Mouse (Mus musculus): ENCODE measurements at regions not wholly inside any gene's neighbourhood (a gene's known extent, or its start where the extent isn't known, plus 50 kb on each side); places are given as distances from the start of the nearest gene placed in this dataset.

- Histone ChIP-seq H3K4me2 (ENCODE audit: low read depth, low read length) (no peak overlapping the region), H3K27me3 (ENCODE audit: control insufficient read depth, insufficient read depth, low read length) (no peaks in the 10 kb centered on the region), H3K4me3 (ENCODE audit: low read depth, low read length) (no peak overlapping the region), H3K36me3 (replicated peaks; ENCODE audit: control insufficient read depth, insufficient read depth, low read depth, low read length) (no peaks in the 10 kb centered on the region), H3K4me1 (ENCODE audit: control insufficient read depth, insufficient read depth, low read length) (no peaks in the 10 kb centered on the region), H3K9me3 (replicated peaks; ENCODE audit: control insufficient read depth, low read length) (no peaks in the 10 kb centered on the region), H3K9ac (replicated peaks; ENCODE audit: low read length) (no peak overlapping the region), H3K27ac (replicated peaks; ENCODE audit: low read depth, low read length) (no peak overlapping the region)
- WGBS = 93% methylated on average over 1 of the region's 1 CpGs
- ATAC-seq (replicated peaks; ENCODE audit: insufficient number of reproducible peaks, low FRiP score, low TSS enrichment, low read depth) (no peak), DNase-seq (ENCODE audit: low spot score) (no peak)
These were observed 122.1 kb downstream of the Trim42 start for GRCm38 (mm10) chr9:97247621-97248020.

- H3K9ac ChIP-seq (replicated peaks; ENCODE audit: low read length) = no peak overlapping the region
- ATAC-seq (replicated peaks; ENCODE audit: insufficient number of reproducible peaks, low FRiP score, low TSS enrichment, low read depth) = no peak
- no peaks in the 10 kb centered on the region for H3K9me3 ChIP-seq (replicated peaks; ENCODE audit: control insufficient read depth, low read length)
- no peaks in the 10 kb centered on the region for H3K4me1 ChIP-seq (ENCODE audit: control insufficient read depth, insufficient read depth, low read length)
- H3K4me2 ChIP-seq (ENCODE audit: low read depth, low read length) = no peak overlapping the region
- H3K36me3 ChIP-seq (replicated peaks; ENCODE audit: control insufficient read depth, insufficient read depth, low read depth, low read length) = no peaks in the 10 kb centered on the region
- no peak for DNase-seq (ENCODE audit: low spot score)
- WGBS = 85% methylated on average over 5 of the region's 5 CpGs
- no peaks in the 10 kb centered on the region for H3K27me3 ChIP-seq (ENCODE audit: control insufficient read depth, insufficient read depth, low read length)
- H3K27ac ChIP-seq (replicated peaks; ENCODE audit: low read depth, low read length) = no peak overlapping the region
- no peak overlapping the region for H3K4me3 ChIP-seq (ENCODE audit: low read depth, low read length)
These were observed 115.1 kb upstream of the Slc25a36 start for GRCm38 (mm10) chr9:97226074-97226473.

DNA sequence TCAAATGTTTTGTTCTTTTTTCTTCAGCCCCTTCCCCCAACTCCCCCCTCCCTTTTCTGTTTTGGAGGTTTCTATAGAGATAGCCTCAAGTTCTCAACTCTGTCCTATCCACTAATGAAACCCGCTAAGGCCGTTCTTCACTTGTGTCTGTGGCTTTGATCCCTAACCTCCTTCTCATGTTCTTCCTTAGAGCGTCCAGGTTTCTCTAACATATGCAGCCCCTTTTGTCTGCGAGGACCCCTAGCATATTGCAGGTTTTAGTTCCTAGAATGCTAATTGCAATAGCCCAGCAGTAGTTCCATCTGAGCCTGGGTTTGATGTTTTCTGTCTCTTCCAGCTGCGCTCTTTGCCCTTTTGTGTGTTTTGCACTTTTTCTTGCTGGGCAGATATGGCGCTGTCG lies 113.6 kb upstream of the Slc25a36 start:
- Histone ChIP-seq H3K4me3 (ENCODE audit: low read depth, low read length) (no peak overlapping the region), H3K4me1 (ENCODE audit: control insufficient read depth, insufficient read depth, low read length) (no peaks in the 10 kb centered on the region), H3K27ac (replicated peaks; ENCODE audit: low read depth, low read length) (no peak overlapping the region), H3K9me3 (replicated peaks; ENCODE audit: control insufficient read depth, low read length) (no peaks in the 10 kb centered on the region), H3K9ac (replicated peaks; ENCODE audit: low read length) (no peak overlapping the region), H3K27me3 (ENCODE audit: control insufficient read depth, insufficient read depth, low read length) (no peaks in the 10 kb centered on the region), H3K4me2 (ENCODE audit: low read depth, low read length) (no peak overlapping the region), H3K36me3 (replicated peaks; ENCODE audit: control insufficient read depth, insufficient read depth, low read depth, low read length) (no peaks in the 10 kb centered on the region)
- ATAC-seq (replicated peaks; ENCODE audit: insufficient number of reproducible peaks, low FRiP score, low TSS enrichment, low read depth) (no peak), DNase-seq (ENCODE audit: low spot score) (peak; percentile 4)
- WGBS = 35% methylated on average over 7 of the region's 7 CpGs

GRCm38 (mm10) chr9:97214806-97215205 lies 103.8 kb upstream of the Slc25a36 start:
- Histone ChIP-seq H3K4me3 (ENCODE audit: low read depth, low read length) (no peak overlapping the region), H3K4me2 (ENCODE audit: low read depth, low read length) (no peak overlapping the region), H3K9me3 (replicated peaks; ENCODE audit: control insufficient read depth, low read length) (no peaks in the 10 kb centered on the region), H3K4me1 (ENCODE audit: control insufficient read depth, insufficient read depth, low read length) (no peaks in the 10 kb centered on the region), H3K36me3 (replicated peaks; ENCODE audit: control insufficient read depth, insufficient read depth, low read depth, low read length) (no peaks in the 10 kb centered on the region), H3K9ac (replicated peaks; ENCODE audit: low read length) (no peak overlapping the region), H3K27me3 (ENCODE audit: control insufficient read depth, insufficient read depth, low read length) (no peaks in the 10 kb centered on the region), H3K27ac (replicated peaks; ENCODE audit: low read depth, low read length) (no peak overlapping the region)
- WGBS = 39% methylated on average over 2 of the region's 2 CpGs
- DNase-seq (ENCODE audit: low spot score) = peak; percentile 65
- no peak for ATAC-seq (replicated peaks; ENCODE audit: insufficient number of reproducible peaks, low FRiP score, low TSS enrichment, low read depth)

- WGBS = 86% methylated on average over 14 of the region's 14 CpGs
- Histone ChIP-seq H3K36me3 (replicated peaks; ENCODE audit: control insufficient read depth, insufficient read depth, low read depth, low read length) (no peaks in the 10 kb centered on the region), H3K4me1 (ENCODE audit: control insufficient read depth, insufficient read depth, low read length) (no peaks in the 10 kb centered on the region), H3K9me3 (replicated peaks; ENCODE audit: control insufficient read depth, low read length) (no peaks in the 10 kb centered on the region), H3K27ac (replicated peaks; ENCODE audit: low read depth, low read length) (no peak overlapping the region), H3K9ac (replicated peaks; ENCODE audit: low read length) (no peak overlapping the region), H3K4me3 (ENCODE audit: low read depth, low read length) (no peak overlapping the region), H3K4me2 (ENCODE audit: low read depth, low read length) (no peak overlapping the region), H3K27me3 (ENCODE audit: control insufficient read depth, insufficient read depth, low read length) (no peaks in the 10 kb centered on the region)
- DNase-seq (ENCODE audit: low spot score) (no peak), ATAC-seq (replicated peaks; ENCODE audit: insufficient number of reproducible peaks, low FRiP score, low TSS enrichment, low read depth) (no peak)
These were observed 79.4 kb upstream of the Slc25a36 start for GRCm38 (mm10) chr9:97190321-97190860.

DNA sequence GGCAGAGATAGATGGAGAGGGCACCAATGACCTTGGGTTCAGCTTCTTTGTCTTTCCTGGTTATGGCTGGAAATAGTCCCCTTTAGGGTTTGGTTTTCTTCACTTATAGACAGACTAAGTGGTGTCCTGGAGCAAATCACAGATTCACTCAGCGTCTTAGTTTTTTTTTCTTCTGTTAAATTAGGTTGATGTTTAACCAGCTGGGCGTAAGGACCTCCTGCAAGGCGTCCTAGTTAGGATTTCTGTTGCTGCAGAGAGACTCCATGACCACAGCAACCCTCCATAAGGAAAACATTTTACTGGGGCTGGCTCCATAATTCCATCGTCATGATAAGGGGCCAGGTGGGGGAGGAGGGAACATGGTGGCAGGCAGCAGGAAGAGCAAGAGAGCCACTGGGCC lies 78.7 kb upstream of the Slc25a36 start:
- no peak for ATAC-seq (replicated peaks; ENCODE audit: insufficient number of reproducible peaks, low FRiP score, low TSS enrichment, low read depth)

DNA sequence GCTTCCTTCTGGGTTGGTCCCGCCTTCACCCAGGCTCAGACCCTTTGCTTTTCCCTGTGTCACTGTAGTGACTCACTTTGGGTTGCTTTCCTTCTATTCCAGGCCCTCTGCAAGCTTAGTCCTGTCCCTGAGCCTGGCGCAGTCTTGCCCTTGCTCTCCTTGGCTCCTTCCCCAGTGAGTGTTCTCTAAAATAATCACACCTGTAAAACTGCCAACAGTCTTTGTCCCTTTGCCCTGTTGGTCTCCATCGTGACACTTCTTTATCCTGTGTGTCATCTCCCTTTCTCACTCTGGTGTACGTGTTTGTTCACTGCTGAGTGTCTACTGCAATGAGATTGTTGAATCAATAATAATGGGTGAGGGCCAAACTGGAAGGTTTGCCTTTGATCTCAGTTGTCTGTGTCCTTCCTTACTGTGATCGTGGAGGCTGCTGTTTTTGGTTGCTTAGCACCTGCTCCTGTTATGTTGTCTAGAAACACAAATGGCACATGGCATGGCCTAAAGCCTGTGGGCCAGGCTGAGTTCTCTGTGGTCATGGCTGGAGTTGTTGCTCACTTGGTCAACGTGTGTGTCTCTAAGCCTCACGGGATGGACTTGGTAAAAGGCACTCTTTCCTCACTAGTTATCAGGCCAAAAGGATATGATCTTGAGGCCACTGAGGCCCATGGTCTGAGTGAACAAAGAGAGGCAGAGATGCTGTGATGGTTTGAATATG lies 77.8 kb upstream of the Slc25a36 start:
- no peaks in the 10 kb centered on the region for H3K9me3 ChIP-seq (replicated peaks; ENCODE audit: control insufficient read depth, low read length)
- no peaks in the 10 kb centered on the region for H3K27me3 ChIP-seq (ENCODE audit: control insufficient read depth, insufficient read depth, low read length)
- DNase-seq (ENCODE audit: low spot score) = no peak
- 78% methylated on average over 7 of the region's 7 CpGs for WGBS
- H3K4me2 ChIP-seq (ENCODE audit: low read depth, low read length) = no peak overlapping the region
- no peak overlapping the region for H3K9ac ChIP-seq (replicated peaks; ENCODE audit: low read length)
- no peak for ATAC-seq (replicated peaks; ENCODE audit: insufficient number of reproducible peaks, low FRiP score, low TSS enrichment, low read depth)
- H3K4me1 ChIP-seq (ENCODE audit: control insufficient read depth, insufficient read depth, low read length) = no peaks in the 10 kb centered on the region
- H3K36me3 ChIP-seq (replicated peaks; ENCODE audit: control insufficient read depth, insufficient read depth, low read depth, low read length) = no peaks in the 10 kb centered on the region
- no peak overlapping the region for H3K27ac ChIP-seq (replicated peaks; ENCODE audit: low read depth, low read length)
- no peak overlapping the region for H3K4me3 ChIP-seq (ENCODE audit: low read depth, low read length)

More for the DNA sequence above, 78.7 kb upstream of the Slc25a36 start:
- Histone ChIP-seq H3K9me3 (replicated peaks; ENCODE audit: control insufficient read depth, low read length) (no peaks in the 10 kb centered on the region), H3K27me3 (ENCODE audit: control insufficient read depth, insufficient read depth, low read length) (no peaks in the 10 kb centered on the region), H3K4me3 (ENCODE audit: low read depth, low read length) (no peak overlapping the region), H3K4me2 (ENCODE audit: low read depth, low read length) (no peak overlapping the region), H3K4me1 (ENCODE audit: control insufficient read depth, insufficient read depth, low read length) (no peaks in the 10 kb centered on the region), H3K36me3 (replicated peaks; ENCODE audit: control insufficient read depth, insufficient read depth, low read depth, low read length) (no peaks in the 10 kb centered on the region), H3K9ac (replicated peaks; ENCODE audit: low read length) (no peak overlapping the region), H3K27ac (replicated peaks; ENCODE audit: low read depth, low read length) (no peak overlapping the region)
- DNase-seq (ENCODE audit: low spot score) = no peak
- WGBS = 91% methylated on average over 4 of the region's 4 CpGs

DNA sequence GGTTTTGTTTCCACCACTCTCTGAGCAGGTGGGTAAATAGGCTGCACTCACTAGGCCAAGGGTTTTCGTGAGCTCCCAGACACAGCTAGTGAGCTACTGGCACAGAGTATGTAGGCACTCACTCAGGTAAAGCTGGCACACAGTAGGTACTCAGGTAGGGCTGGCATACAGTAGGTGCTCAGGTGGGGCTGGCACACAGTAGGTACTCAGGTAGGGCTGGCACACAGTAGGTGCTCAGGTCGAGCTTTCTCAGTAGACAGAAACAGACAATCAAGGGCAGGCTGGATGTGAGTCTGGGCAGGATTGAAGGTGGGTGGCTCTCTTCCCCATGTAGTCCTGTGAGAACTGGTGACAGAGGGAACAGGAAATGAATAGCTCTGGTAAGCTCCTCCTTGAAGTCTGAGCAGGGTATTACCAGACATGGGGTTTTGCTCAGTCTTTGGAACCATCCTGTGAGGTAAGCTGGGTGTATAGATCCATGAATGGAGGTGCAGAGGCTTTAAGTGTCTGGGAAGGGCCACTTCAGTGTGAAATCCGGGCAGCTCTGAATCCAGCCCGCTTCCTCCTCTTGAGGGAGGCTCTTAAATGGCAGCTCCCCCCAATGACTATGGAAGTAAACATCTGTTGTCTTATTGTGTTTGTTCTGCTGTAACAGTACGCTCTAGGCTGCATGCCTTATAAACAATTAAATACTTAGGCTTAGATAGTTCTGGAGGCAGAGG lies 62.4 kb upstream of the Slc25a36 start:
- Histone ChIP-seq H3K4me1 (ENCODE audit: control insufficient read depth, insufficient read depth, low read length) (no peaks in the 10 kb centered on the region), H3K9me3 (replicated peaks; ENCODE audit: control insufficient read depth, low read length) (no peaks in the 10 kb centered on the region), H3K4me2 (ENCODE audit: low read depth, low read length) (no peak overlapping the region), H3K36me3 (replicated peaks; ENCODE audit: control insufficient read depth, insufficient read depth, low read depth, low read length) (no peaks in the 10 kb centered on the region), H3K9ac (replicated peaks; ENCODE audit: low read length) (no peak overlapping the region), H3K27ac (replicated peaks; ENCODE audit: low read depth, low read length) (no peak overlapping the region), H3K4me3 (ENCODE audit: low read depth, low read length) (no peak overlapping the region), H3K27me3 (ENCODE audit: control insufficient read depth, insufficient read depth, low read length) (no peaks in the 10 kb centered on the region)
- DNase-seq (ENCODE audit: low spot score) (no peak), ATAC-seq (replicated peaks; ENCODE audit: insufficient number of reproducible peaks, low FRiP score, low TSS enrichment, low read depth) (no peak)
- 79% methylated on average over 5 of the region's 5 CpGs for WGBS
